Comparison of ENCODE assay signal across 11 mouse cellular contexts in genomic region chr12:118849996-118850395, GRCm38 (mm10). TPM values are rescaled to one million over a fixed set of nuclear protein-coding genes. Genes with fewer than 3 reads are reported as not detected.
DNase-seq lines count a peak whose midpoint lies in the region; ATAC-seq lines count a peak whose summit lies in the region.
"Had no signal": no experiment of that assay in that cellular context is flagged by ENCODE, and none has a peak within 500 bp of the region (broad histone marks: within the 10 kb centered on the region; RNA-seq: fewer than 3 reads in every experiment).

No protein-coding gene starts in this region.

- under 1% methylated on average over 11 of the region's 11 CpGs for WGBS in heart, embryonic 10.5 days
- WGBS in hindbrain, embryonic 10.5 days = 0% methylated on average over 11 of the region's 11 CpGs
- 1% methylated on average over 11 of the region's 11 CpGs for WGBS in midbrain, embryonic 15.5 days

- peaks cover 80% of the 10 kb centered on the region for H3K27me3 ChIP-seq in heart, embryonic 10.5 days (ENCODE audit: insufficient read depth, poor library complexity, severe bottlenecking)
- peaks cover 90% of the 10 kb centered on the region for H3K27me3 ChIP-seq in hindbrain, embryonic 10.5 days (ENCODE audit: insufficient read depth, poor library complexity, severe bottlenecking)
- H3K27me3 ChIP-seq in midbrain, embryonic 15.5 days (replicated peaks) = peaks cover 63% of the 10 kb centered on the region

- H3K4me1 ChIP-seq in heart, embryonic 10.5 days = peaks cover 28% of the 10 kb centered on the region
- H3K4me1 ChIP-seq in hindbrain, embryonic 10.5 days (replicated peaks) = peaks cover 61% of the 10 kb centered on the region
- peaks cover 35% of the 10 kb centered on the region for H3K4me1 ChIP-seq in midbrain, embryonic 15.5 days

- ATAC-seq in midbrain, embryonic 15.5 days (replicated peaks) = peak; percentile 27; the same call in 1 of the 2 replicates
- no peak for ATAC-seq in CD4-positive, CD25-positive, alpha-beta regulatory T cell, adult 4 months

- H3K36me3 ChIP-seq in heart, embryonic 10.5 days = no peaks in the 10 kb centered on the region
- peaks cover 10% of the 10 kb centered on the region for H3K36me3 ChIP-seq in hindbrain, embryonic 10.5 days
- H3K36me3 ChIP-seq in midbrain, embryonic 15.5 days (replicated peaks) = no peaks in the 10 kb centered on the region

- no peak for DNase-seq in heart, embryonic 10.5 days (ENCODE audit: low spot score)
- no peak for DNase-seq in heart, adult 8-10 months (ENCODE audit: low spot score)
- DNase-seq in embryo, embryonic 10 days (ENCODE audit: low spot score) = peak; percentile 36
- peak; percentile 65 for DNase-seq in hindbrain, embryonic 10.5 days (ENCODE audit: low spot score)
- no peak for DNase-seq in spleen, postnatal 14 days (ENCODE audit: low spot score in 2 of 2)
- no peak for DNase-seq in frontal cortex, postnatal 36 days (ENCODE audit: low spot score in 2 of 2)
- DNase-seq: cerebellum, adult 9-11 months had no signal

- H3K9ac ChIP-seq in midbrain, embryonic 15.5 days = no peak overlapping the region

- H3K4me3 ChIP-seq in heart, embryonic 10.5 days = peak overlapping the region; percentile 57; the same call in 1 of the 2 replicates
- peak overlapping the region; percentile 65 for H3K4me3 ChIP-seq in hindbrain, embryonic 10.5 days
- peak overlapping the region; percentile 40 for H3K4me3 ChIP-seq in midbrain, embryonic 15.5 days

- H3K27ac ChIP-seq in heart, embryonic 10.5 days = no peak overlapping the region
- H3K27ac ChIP-seq in hindbrain, embryonic 10.5 days = peak overlapping the region; percentile 93
- no peak overlapping the region for H3K27ac ChIP-seq in midbrain, embryonic 15.5 days

- 0 out of 2 replicates have a peak overlapping the region, but pooled peaks have one; percentile 57 for H3K4me2 ChIP-seq in midbrain, embryonic 15.5 days

- H3K9me3 ChIP-seq in heart, embryonic 10.5 days = no peaks in the 10 kb centered on the region
- no peaks in the 10 kb centered on the region for H3K9me3 ChIP-seq in hindbrain, embryonic 10.5 days
- H3K9me3 ChIP-seq in midbrain, embryonic 15.5 days = no peaks in the 10 kb centered on the region

RNA-seq across cellular contexts. Expression of gene Sp8, which starts 3.9 kb away (rescaled TPM):
- 0.07 and 0.46 TPM in 2 replicates for polyA plus RNA-seq in heart, embryonic 10.5 days (2016; fragmentation: Nextera tagmentation; extraction: Ambion mirVana)
- total RNA-seq in heart, adult 8-10 months (2022) = not detected
- 9.1 and 12.0 TPM in 2 replicates for polyA plus RNA-seq in hindbrain, embryonic 10.5 days (2016; fragmentation: Nextera tagmentation; extraction: Ambion mirVana)
- 2.8 and 3.5 TPM in 2 replicates for polyA plus RNA-seq in midbrain, embryonic 15.5 days (2015; fragmentation: Nextera tagmentation; extraction: Ambion mirVana)
- polyA plus RNA-seq in CD4-positive, CD25-positive, alpha-beta regulatory T cell, adult 4 months (2017; shearing (Covaris generic)) = not detected
- total RNA-seq: heart, adult 18-20 months had no signal
- polyA plus RNA-seq: liver, embryonic 16.5 days had no signal

Comparison
In these comparisons a context has a peak if more than half of its experiments do, and no peak if none do; other contexts are left out.
1. DNase-seq: peak in embryo, embryonic 10 days (single experiment) and hindbrain, embryonic 10.5 days (single experiment); none in heart, embryonic 10.5 days (single experiment), heart, adult 8-10 months (single experiment), spleen, postnatal 14 days (0 of 2) and frontal cortex, postnatal 36 days (0 of 2).
2. Peak in every context shown above with its lines, with median percentiles within 50 percentile points of each other: H3K4me3 ChIP-seq.